In the genomic region with DNA sequence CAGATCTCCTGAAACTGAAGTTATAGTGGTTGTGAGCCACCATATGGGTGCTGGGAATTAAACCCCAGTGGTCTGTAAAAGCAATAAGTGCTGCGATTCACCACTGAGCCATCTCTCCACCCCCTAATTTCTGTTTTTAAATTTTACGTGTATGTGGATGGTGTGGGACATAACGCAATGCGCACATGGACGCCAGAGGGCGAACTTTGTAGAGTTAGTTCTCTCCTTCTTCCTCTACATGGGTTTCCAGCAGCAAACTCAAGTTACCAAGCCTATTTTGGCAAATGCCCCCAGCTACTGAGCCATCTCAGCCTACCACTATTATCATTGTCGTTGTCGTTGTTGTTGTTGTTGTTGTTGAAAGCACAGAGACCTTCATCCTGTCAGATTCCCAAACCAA, we compare ENCODE assay signal across 8 mouse cellular contexts. TPM values are rescaled to one million over a fixed set of nuclear protein-coding genes. Genes with fewer than 3 reads are reported as not detected.
DNase-seq lines count a peak whose midpoint lies in the region; ATAC-seq and TF ChIP-seq lines count a peak whose summit lies in the region.

No protein-coding gene starts in this region.

- no peak for ATAC-seq in midbrain, postnatal 0 days (ENCODE audit: low FRiP score)

- TF ChIP-seq POLR2A in liver, adult 2 months (IDR thresholded peaks at IDR 0.05; ENCODE audit: extremely low read depth, insufficient read depth, low read length): no peak

- H3K9ac ChIP-seq in liver, adult 2 months (ENCODE audit: low read depth, low read length): no peak overlapping the region
- no peak overlapping the region for H3K9ac ChIP-seq in midbrain, postnatal 0 days (replicated peaks; ENCODE audit: low read length, poor library complexity, severe bottlenecking)

- peak overlapping the region; percentile 12; the same call in 1 of the 2 replicates for H3K27ac ChIP-seq in liver, adult 2 months (replicated peaks; ENCODE audit: insufficient read depth, low read depth, low read length)
- H3K27ac ChIP-seq in midbrain, postnatal 0 days (ENCODE audit: low read depth, low read length): no peak overlapping the region

- TF ChIP-seq CTCF in liver, adult 2 months (IDR thresholded peaks at IDR 0.05; ENCODE audit: low read depth, low read length): peak; percentile 63; the same call in 1 of the 2 replicates
- TF ChIP-seq CTCF in midbrain, postnatal 0 days (IDR thresholded peaks at IDR 0.05): peak; percentile 77

- H3K9me3 ChIP-seq in midbrain, postnatal 0 days (ENCODE audit: low read length): no peaks in the 10 kb centered on the region

- peak overlapping the region; percentile 51 for H3K4me2 ChIP-seq in midbrain, postnatal 0 days (ENCODE audit: low read depth, low read length, poor library complexity, severe bottlenecking)

- no peaks in the 10 kb centered on the region for H3K36me3 ChIP-seq in liver, adult 2 months (ENCODE audit: control insufficient read depth, insufficient read depth, low read length)
- no peaks in the 10 kb centered on the region; the same call in 1 of the 2 replicates for H3K36me3 ChIP-seq in midbrain, postnatal 0 days (ENCODE audit: insufficient read depth, low read length)

- peaks cover 3% of the 10 kb centered on the region for H3K4me1 ChIP-seq in liver, adult 2 months (ENCODE audit: control insufficient read depth, insufficient read depth, low read length)
- no peaks in the 10 kb centered on the region for H3K4me1 ChIP-seq in midbrain, postnatal 0 days (ENCODE audit: insufficient read depth, low read length)

- peak; percentile 51 for DNase-seq in ovary, postnatal 36 days (ENCODE audit: low spot score)
- DNase-seq in ovary, adult 18-20 months (ENCODE audit: low spot score): no peak
- DNase-seq in brain, adult 2 months (ENCODE audit: low read depth, low spot score): peak; percentile 82
- peak; percentile 53 to 57 for DNase-seq in gastrocnemius, adult 8-10 months (ENCODE audit: low spot score in 2 of 2)
- peak; percentile 44 for DNase-seq in hindlimb bud, embryonic 11.5 days (ENCODE audit: extremely low spot score, low read depth, low spot score)
- peak; percentile 63 for DNase-seq in liver, adult 2 months (ENCODE audit: extremely low read depth, low read depth, low spot score)
- DNase-seq in midbrain, postnatal 0 days (ENCODE audit: low spot score): peak; percentile 76
- peak; percentile 38 to 40 for DNase-seq in thymus, postnatal 36 days

- no peaks in the 10 kb centered on the region for H3K27me3 ChIP-seq in liver, adult 2 months (ENCODE audit: control insufficient read depth, insufficient read depth, low read length)
- no peaks in the 10 kb centered on the region for H3K27me3 ChIP-seq in midbrain, postnatal 0 days (ENCODE audit: insufficient read depth, low read length)

- H3K4me3 ChIP-seq in liver, adult 2 months (ENCODE audit: insufficient read depth, low read depth, low read length): no peak overlapping the region
- H3K4me3 ChIP-seq in midbrain, postnatal 0 days (ENCODE audit: low read depth, low read length): peak overlapping the region; percentile 27; the same call in 1 of the 2 replicates

- H3K79me2 ChIP-seq in liver, adult 2 months (ENCODE audit: control insufficient read depth, insufficient read depth, low read length): no peaks in the 10 kb centered on the region

- WGBS in liver, adult 2 months: 20% methylated on average over 8 of the region's 8 CpGs
- WGBS in midbrain, postnatal 0 days: 13% methylated on average over 8 of the region's 8 CpGs

RNA-seq across cellular contexts. Expression of a gene that starts 10.5 kb away (rescaled TPM):
- 100 to 1,000 TPM; 202 to 250 (median 231) TPM for total RNA-seq in gastrocnemius, adult 8-10 months (2022)
- total RNA-seq in liver, adult 2 months (2014; rRNA removed): 18.9 and 19.5 TPM in 2 replicates
- 10.9 and 24.3 TPM in 2 replicates for polyA plus RNA-seq in liver, adult 2 months (2012; rRNA removed)
- total RNA-seq in midbrain, postnatal 0 days (2014; rRNA removed): 26.2 and 28.8 TPM in 2 replicates
- polyA plus RNA-seq in midbrain, postnatal 0 days (2015; fragmentation: Nextera tagmentation; extraction: Ambion mirVana): 19.2 and 19.3 TPM in 2 replicates

RNA-seq across cellular contexts. Expression of a gene that starts 57.2 kb away (rescaled TPM):
- 100 to 1,000 TPM; 306 to 315 (median 309) TPM for total RNA-seq in gastrocnemius, adult 8-10 months (2022)
- total RNA-seq in liver, adult 2 months (2014; rRNA removed): 23.0 and 30.9 TPM in 2 replicates
- 42.4 and 50.4 TPM in 2 replicates for polyA plus RNA-seq in liver, adult 2 months (2012; rRNA removed)
- 357 and 411 TPM in 2 replicates for total RNA-seq in midbrain, postnatal 0 days (2014; rRNA removed)
- polyA plus RNA-seq in midbrain, postnatal 0 days (2015; fragmentation: Nextera tagmentation; extraction: Ambion mirVana): 906 and 919 TPM in 2 replicates
